Mouse (Mus musculus): ENCODE measurements at regions not wholly inside any gene's neighbourhood (a gene's known extent, or its start where the extent isn't known, plus 50 kb on each side); places are given as distances from the start of the nearest gene placed in this dataset.

DNA sequence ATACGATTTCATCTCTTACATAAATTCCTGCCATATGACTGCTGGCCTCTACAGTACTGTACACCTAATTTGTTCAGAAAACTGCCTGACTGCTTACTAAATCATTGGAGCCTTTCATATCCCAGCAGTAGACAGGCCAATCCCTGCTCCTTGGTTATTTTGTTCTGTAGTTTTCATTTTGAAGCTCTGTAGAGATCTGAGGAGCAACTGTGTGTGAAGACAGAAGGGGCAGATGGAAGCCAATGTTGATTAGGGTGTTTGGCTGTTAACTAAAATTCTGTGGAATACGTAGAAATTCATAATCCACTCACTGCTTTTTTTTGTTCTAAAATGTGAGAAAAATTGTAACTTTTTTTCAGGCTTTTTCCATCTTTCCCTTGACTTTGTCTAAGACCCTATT is 573.1 kb downstream of the Ets1 start:
- DNase-seq (ENCODE audit: low read depth, low spot score) = no peak

DNA sequence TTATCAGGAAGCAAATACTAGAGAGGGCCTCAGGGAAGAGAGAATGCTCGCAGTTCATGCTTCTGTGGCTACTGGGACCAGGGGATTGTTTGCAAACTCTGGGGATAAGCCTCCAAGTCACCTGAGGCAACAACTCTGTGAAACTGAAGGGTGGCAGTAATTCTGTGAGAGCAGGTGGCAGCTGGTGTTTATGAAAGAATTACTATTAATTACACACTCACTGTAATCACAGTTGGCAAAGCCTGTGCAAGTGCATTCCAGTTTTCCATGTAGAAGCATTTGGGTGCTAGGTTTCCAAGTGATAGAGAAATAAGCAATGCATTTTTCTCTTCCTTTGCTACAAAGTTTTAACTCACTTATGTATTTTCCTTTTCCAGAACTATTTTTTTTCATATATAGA is 578.5 kb downstream of the Ets1 start:
- DNase-seq (ENCODE audit: low read depth, low spot score) = no peak

DNA sequence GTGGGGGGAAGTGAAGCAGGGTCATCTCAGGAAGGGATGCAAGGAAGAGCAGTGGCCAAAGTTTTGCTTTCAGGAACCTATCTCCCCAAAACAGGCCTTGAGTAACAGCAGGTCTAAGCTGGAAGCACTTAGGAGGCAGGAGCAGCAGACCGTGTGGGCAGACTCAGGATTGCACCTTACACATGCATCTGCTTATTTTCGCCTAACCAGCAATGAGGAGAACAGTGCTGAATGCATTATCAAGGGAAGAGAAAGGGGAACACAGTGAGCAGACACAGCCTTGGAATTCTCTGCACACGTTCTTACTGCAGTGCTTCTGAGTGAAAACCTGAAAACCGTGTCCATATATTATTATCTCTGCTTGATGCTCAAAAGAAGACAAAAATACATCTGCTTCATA is 585.0 kb downstream of the Ets1 start:
- DNase-seq (ENCODE audit: low read depth, low spot score) = no peak

DNA sequence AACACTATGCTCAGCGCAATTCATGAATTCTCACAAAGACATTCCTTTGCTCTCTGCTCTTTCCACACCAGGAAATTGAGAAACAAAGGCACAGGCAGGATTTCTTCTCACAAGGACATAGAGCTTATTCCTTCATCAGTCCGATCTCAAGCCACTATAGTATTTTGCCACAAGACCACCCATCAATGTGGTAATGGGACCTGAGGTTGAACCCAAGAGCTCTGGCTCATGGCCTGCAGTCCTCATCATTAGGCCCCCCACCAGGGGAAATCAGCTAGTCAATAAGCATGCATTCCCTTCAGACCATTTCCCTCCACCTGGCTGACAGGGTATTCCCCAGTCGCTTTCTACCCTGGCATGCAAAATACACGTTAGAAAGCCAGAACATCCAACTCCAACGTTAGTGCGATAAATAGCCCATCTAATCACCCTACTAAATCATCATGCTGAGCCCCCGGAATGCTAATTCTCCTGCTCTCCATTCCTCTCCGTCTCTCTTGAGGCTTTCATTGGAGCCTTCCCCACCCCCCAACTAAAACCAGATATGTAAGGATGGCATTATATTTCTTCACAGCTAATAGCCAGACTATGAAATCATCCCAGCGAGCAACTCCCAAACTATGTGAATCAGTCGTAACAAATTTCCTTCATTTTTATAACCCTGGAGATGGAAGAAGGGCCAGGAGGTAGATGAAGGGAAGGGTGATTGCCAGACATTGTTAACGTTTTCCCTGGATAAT is 586.2 kb downstream of the Ets1 start:
- DNase-seq (ENCODE audit: low read depth, low spot score) = no peak

DNA sequence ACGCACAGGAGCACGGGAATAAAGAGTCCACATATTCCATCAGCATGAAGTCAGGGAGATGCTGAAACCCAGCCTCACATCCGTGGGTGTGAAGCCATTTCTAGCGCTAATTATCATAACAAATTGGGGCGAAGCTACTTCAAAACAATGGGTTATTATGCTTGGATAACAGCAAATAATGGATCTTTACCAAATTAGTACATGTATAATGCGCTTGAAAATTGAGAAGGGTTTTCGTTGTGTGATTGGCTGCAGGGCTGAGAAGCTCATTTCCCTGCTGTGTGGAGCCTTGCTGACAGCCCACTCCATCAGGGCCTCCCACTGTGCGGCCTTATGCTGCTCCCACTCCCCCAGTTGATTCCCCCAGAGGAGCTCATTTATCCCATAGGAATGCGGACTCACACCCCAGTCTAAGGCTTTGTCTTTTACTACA is 597.7 kb downstream of the Ets1 start:
- DNase-seq (ENCODE audit: low read depth, low spot score) = no peak

DNA sequence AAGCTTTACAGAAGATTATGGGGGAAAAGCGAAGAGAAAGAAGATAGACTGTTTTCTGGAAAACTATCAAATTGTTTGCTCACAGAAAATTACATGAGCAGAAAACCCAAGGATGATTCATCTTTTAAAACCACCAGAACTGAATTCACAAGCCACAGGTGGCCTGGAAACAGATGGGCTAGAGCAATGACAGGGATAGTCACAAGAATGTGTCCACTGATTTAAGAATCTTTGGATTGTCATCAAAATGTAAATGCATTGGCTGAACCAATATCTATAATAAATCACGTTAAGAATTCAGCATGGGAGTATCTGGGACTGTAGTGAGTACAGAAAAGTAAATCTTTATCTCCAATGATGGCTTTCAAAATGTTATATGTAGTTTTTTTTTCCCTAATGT is 602.2 kb downstream of the Ets1 start:
- no peak for DNase-seq (ENCODE audit: low read depth, low spot score)

DNA sequence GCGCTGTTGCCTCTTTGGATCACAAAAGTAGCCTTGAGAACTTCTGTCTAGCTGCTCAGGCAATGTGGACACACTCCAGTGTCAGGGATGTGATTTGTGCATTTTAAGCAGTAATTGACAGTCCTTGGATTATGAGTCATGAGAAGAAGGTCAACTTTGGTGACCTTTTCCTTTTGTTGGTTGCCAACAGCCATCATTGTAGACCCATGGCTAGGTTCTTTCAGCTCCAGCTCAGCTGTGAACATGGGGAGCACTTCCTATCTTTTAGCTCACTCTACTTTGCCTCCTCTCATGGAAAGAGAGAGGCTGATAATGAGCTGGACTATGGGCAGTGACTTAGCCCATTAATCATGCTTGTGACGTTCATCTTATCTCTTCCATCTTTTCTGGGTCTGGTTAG is 602.8 kb downstream of the Ets1 start:
- no peak for DNase-seq (ENCODE audit: low read depth, low spot score)

DNA sequence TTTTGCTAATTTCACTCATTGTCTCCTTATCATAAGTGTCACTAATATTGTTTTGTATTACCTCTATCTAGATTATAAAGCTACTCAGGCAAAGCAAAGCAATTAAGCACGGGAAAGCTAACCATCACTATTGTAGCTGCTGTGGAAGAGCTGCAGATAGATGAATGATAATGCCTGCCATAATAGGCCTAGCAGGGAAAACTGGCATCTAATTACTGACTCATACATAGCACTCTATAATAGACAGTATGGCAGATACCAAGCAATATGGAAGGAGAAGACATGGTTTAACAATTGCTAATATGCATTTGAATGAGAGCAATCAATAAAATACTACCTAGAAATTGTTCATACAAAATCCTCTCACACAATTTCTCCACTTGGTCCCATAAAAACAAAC is 604.5 kb downstream of the Ets1 start:
- DNase-seq (ENCODE audit: low read depth, low spot score) = no peak

DNA sequence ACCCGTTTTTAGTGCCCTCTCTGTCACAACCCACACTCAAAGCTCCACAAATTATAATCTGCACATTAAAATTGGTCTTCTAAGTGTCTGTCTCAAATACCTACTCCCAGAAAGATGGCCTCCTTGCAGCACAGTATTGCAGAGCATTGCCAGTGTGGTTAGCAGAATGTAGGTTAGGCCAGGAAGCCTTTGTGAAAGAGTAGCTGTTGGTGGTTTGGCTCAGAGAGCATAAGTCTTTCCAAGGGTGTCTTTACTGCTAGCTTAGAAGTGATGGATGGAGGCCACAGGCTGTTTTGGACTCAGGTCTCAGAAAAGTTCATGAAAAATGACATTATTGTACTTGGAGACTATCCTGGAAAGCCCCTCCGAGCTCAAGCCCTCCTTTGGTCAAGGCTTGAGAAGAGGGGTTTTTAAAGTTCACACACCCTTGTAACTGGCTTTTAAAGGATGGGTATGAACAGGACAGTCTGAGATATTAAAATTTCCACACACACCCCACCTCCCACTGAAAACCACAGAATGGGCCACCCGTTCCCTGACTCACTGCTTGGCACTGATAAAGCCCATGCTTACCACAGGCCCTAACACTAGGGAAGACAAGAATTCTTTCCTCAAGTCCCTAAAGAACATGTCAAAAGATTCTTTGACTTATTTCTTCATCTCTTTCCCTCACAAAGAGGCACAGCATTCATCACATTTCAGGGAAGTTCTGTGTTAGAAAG is 605.1 kb downstream of the Ets1 start:
- DNase-seq (ENCODE audit: low read depth, low spot score) = no peak

DNA sequence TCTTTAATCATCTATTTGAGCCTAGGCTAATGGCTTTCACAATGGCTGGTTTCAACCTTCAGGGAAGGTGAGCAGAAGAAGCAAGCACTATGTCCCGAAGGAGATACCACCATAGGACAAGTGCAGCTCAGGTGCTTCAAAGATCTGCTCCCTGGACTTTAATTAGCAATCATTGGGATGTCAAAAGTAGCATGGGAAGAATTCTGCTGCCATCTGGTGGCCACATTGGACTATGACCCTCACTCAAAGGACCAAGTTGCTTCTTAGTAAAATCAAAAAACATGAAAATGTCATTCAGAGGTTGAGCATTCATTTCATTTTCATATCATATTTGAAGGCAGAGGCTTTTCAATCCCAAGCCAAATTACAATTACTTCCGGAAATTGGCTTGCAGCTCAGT is 610.9 kb downstream of the Ets1 start:
- DNase-seq (ENCODE audit: low read depth, low spot score) = peak; percentile 16

DNA sequence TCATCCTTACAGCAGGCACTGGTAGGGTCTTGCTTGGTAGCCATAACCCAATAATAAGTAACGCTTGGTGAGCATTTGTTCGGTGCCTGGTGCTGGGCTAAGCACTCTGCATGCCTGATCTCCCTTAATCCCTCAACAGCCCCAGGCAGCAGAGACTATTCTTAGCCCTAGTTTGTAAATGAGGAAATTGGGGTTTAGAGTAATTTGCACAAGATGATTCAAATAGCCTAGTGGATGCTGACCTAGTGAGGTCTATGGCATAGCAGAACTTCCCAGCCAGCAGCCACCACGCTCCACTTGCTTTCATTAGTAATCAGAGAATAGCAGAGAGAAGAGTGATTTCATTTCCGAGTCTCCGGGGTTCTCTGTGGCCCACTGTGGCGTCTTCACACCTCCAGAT is 622.2 kb downstream of the Ets1 start:
- no peak for DNase-seq (ENCODE audit: low read depth, low spot score)

DNA sequence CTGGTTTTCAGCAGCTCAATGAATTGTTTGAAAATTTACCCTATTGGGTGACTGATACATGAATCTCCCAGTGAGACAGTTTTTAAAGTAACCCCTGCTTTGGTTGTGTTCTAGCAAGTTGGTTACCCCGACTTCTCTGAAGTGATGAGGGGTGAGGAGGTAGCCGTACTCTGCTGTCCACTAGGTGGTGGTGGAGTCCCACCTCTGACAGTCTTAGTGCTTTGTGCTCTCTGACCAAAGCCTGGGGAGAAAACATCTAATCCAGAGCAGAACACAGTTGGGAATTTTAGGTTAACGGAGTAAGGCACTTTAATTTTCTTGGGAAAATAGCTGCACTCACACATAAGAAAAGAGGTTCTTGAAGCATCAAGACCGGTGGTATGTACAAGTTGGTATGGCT is 624.1 kb downstream of the Ets1 start:
- peak; percentile 40 for DNase-seq (ENCODE audit: low read depth, low spot score)

DNA sequence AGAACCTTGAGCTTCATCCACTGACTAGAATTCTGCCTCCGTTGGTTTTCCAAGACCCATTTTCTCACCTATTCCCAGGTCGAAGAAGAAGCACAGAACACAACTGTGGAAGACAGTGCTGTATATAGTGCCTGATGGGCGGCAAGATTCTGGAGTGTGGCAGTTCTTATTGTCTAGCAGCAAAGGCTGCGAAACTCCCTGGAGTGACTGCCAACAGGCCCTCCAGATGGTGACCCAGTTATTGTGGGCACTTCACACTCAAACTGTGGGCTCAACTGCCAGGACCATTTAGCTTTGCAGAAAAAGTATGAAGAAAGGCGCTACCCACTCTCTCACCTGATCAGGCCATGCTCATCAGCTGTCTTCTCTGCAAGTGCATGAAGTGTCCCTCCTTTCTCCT is 653.4 kb downstream of the Ets1 start:
- DNase-seq (ENCODE audit: low read depth, low spot score) = no peak

DNA sequence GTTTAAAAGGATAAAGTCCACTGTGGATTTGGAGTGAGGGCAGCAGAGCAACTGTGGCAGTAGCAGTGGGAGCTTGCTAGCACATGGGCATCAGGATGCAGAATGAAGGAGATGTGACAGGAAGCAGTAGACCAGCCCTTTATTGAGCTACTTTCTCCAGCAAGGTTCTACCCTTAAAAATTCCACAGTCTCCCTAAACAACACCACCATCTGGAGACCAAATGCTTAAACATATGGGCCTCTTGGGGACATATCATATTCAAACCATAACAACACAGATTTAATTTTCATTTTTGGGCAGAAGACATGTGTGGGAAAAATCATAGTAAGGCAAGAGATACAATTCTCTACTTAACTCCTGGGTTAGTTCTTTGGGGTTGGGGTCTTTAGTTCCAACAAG is 656.1 kb downstream of the Ets1 start:
- no peak for DNase-seq (ENCODE audit: low read depth, low spot score)

DNA sequence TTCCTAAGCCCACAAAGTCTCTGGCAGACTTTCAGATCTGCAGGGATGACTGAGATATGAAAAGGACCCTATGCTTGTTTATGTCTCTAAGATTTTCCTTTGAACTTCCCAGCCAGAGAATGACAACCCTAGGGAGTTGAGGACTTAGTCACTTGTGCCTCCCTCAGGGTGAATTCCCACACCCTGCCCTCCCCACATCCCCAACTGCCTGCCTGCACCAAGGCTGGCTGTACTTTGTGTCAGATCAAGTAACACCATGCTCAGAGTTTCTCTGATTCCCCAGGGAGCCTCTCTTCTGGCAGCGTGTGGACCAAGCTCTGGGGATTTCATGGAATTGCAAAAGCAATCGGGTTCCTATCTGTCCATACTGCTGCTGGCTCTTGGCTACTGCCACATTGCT is 659.9 kb downstream of the Ets1 start:
- no peak for DNase-seq (ENCODE audit: low read depth, low spot score)

DNA sequence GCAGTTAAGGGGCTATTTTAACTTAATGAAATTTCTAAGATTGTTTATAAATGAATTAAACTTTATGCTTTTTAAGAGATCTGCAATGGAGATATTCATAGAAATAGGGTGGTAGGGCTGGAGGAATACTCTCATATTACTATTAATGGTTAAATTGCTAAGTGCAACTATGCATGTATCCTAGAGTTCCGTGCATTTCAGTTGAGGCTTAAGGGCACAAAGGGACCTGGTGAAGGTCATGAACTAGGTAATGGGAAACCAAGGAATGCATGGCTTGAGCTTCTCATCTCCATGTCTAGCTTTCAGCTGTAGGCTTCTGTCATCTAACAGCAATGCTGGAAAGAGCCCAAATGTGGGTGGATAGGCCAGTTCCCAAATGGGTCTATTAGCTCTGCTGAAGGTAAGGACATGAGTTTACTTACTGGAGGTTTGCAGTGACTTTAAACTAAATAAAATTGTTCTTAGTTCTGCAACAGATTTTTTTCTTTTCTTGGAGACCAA is 683.6 kb downstream of the Ets1 start:
- DNase-seq (ENCODE audit: low read depth, low spot score) = no peak

DNA sequence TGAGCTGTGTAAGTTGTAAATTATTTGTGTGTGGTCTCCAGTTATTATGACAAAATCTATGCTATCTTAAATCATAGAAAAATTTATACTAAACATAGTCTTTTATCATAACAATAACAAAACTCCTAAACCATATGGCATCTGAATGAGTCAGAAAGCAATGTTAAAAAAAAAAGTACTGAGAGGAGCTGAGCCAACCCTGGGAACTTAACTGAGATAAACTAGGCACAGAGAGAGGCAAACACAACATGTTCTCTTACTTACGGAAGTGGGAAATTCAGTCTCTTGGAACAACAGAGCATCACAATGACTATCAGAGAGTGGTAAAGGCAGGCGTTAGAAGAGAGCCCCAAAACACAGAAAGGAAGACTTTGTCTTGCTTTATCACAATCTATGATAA is 691.7 kb downstream of the Ets1 start:
- DNase-seq (ENCODE audit: low read depth, low spot score) = no peak

DNA sequence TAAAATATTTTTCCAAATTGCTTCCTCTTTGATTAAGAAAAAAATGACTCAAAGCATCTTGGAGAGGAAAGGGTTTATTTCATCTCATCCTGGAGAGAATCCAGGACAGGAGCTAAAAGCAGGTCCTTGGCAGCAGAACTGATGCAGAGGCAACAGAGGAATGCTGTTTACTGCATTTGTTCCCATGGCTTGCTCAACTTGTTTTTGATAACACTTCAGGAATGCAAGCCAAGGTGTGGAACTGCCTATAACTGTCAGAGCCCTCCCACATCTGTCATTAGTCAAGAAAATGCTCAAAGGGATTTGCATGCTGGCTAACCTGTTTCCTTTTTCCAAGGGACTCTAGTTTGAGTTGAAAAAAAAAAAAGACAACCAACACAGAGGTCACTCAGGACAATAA is 714.2 kb downstream of the Ets1 start:
- no peak for DNase-seq (ENCODE audit: low read depth, low spot score)

DNA sequence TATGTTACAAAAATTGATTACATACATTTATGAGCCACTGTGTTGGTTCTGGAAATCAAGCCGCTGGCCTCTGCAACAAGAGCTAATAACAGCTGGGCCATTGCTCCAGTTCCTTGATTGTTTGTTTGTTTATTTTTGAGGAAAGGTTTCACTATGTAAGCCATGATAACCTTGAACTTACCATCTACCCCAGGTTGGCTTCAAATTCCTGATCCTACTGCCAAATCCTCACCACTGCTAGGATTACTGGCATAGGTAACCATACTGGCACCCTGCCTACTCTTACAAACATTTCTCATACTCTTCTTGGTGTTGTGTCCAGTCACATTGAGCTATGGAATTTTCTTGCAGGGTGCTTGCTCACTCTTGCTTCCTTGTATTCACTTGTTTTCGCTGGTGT is 720.6 kb downstream of the Ets1 start:
- no peak for DNase-seq (ENCODE audit: low read depth, low spot score)

DNA sequence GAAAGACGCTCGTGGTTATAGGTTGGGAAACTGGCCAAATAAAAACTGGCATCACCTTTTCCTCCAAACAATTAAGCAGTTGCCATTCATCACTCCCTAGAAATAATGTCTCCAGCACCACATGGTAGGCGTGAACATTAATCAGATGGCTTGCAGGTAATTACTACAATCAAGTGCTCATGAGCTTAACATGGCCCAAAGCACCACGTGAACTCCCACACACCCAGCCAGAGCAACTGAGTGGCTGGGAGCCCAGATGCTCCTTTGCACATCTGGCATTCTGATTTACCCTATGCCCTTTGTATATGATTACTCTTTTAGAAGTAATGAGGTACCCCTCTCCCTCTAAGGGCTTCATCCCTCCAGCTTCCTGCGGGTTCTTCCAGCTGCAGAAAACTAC is 724.9 kb downstream of the Ets1 start:
- no peak for DNase-seq (ENCODE audit: low read depth, low spot score)

DNA sequence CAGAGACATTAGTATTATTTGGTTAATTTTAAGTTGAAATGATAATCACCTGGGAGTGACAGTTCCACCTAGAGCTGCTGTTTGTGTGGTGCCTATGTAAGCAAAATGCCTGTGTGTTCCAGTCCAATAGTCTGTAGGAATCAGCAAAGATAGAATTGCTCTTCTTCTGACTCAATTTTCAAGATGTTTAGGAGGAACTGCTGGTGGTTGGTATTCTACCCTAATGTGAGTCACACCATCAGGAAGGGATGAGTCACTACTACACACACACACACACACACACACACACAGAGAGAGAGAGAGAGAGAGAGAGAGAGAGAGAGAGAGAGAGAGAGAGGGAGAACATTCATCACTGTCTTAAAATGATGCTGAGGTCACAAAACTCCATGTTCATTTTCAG is 753.1 kb downstream of the Ets1 start:
- no peak for DNase-seq (ENCODE audit: low read depth, low spot score)

DNA sequence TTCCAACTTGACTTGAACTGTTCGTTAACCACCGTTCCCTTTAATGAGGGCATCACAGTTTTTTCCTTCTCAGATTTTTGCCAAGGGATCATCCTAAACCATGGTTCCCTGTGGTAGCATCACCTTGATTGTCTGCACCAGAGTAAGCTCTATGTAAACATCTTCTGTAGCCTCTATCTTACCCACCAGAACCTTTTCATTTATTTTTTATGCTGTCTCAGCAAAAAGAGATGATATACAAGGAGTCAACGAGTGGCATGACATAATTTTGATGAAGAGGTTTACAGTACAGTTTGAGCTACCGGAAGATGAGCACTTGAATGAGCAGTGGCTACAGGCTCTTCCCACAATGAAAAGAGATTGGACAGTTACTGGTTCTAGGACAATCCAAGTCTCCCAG is 768.7 kb downstream of the Ets1 start:
- DNase-seq (ENCODE audit: low read depth, low spot score) = no peak

DNA sequence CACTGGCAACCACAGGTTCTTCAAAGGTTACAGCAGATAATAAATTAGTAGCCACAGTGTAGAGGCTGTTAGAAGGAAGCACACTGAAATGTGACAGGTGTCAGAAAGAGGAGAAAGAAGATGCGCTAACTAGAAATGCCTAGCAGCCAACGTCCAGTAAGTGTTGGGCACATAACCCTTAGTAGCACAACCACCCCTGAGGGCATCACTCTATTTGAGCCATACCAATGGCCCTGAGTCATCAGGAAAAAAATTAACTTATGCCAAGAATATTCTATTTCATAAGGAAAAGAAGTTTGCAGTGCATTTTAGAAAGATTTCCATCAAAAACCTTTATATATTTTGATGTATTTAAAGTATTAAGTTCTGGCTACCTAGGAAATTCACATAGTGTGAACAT is 771.5 kb downstream of the Ets1 start:
- no peak for DNase-seq (ENCODE audit: low read depth, low spot score)

All from retina, adult 2 months (tissue).